Mouse (Mus musculus) kidney, embryonic 14.5 days (tissue): Measurements from ENCODE around the gene Gm49510. TPM values are rescaled to one million over a fixed set of nuclear protein-coding genes. Genes with fewer than 3 reads are reported as not detected.

Experiments used
- ATAC-seq: fragments of 200-750 bp; cut with Nextera tagmentation; 2 replicates; pipeline ENCODE4 v1.8.0; 2017; ENCODE audit warnings: moderate number of reproducible peaks, mild to moderate bottlenecking, moderate TSS enrichment, moderate library complexity; ENCODE audit not compliant: low FRiP score, low TSS enrichment
- H3K27ac ChIP-seq: fragments of 300-500 bp; sonication (generic); 2 replicates; pipeline ENCODE4 v1.5.1; 2014; ENCODE audit warnings: low read depth, mild to moderate bottlenecking, low read length, moderate library complexity, mixed read lengths
- H3K27me3 ChIP-seq: fragments of 300-500 bp; sonication (generic); 2 replicates; pipeline ENCODE4 v1.6.1; 2014; ENCODE audit warnings: mild to moderate bottlenecking, low read length; ENCODE audit not compliant: control insufficient read depth, insufficient read depth
- H3K36me3 ChIP-seq: fragments of 300-500 bp; sonication (generic); 2 replicates; pipeline ENCODE4 v1.6.1; 2014; ENCODE audit warnings: low read length, mixed read lengths; ENCODE audit not compliant: control insufficient read depth, insufficient read depth
- H3K4me1 ChIP-seq: fragments of 300-500 bp; sonication (generic); 2 replicates; pipeline ENCODE4 v1.6.1; 2014; ENCODE audit warnings: low read length, mixed read lengths; ENCODE audit not compliant: control insufficient read depth, insufficient read depth
- H3K4me2 ChIP-seq: fragments of 300-500 bp; sonication (generic); replicated peaks from 2 replicates; pipeline ENCODE4 v1.6.1; 2014; ENCODE audit warnings: low read depth, mild to moderate bottlenecking, low read length
- H3K4me3 ChIP-seq: fragments of 300-500 bp; sonication (generic); 2 replicates; pipeline ENCODE4 v1.5.1; 2014; ENCODE audit warnings: mild to moderate bottlenecking, low read length
- H3K9ac ChIP-seq: fragments of 300-500 bp; sonication (generic); 2 replicates; pipeline ENCODE4 v1.6.1; 2014; ENCODE audit warnings: low read depth, mild to moderate bottlenecking, low read length, moderate library complexity
- H3K9me3 ChIP-seq: fragments of 300-500 bp; sonication (generic); 2 replicates; pipeline ENCODE4 v1.6.1; 2016; ENCODE audit warnings: low read length; ENCODE audit not compliant: control insufficient read depth
- WGBS: fragments of 180-500 bp; shearing (Covaris S2); extraction: QIAGEN DNeasy Blood & Tissue Kit; methylation state at CpG from one replicate; pipeline ENCODE4 v1.1.7; 2014; 5-methylcytosine and 5-hydroxymethylcytosine counted together
- polyA plus RNA-seq: library from polyadenylated mRNA; unstranded; fragments of >200 nt; fragmentation: Nextera tagmentation; extraction: Ambion mirVana; gene quantifications from 2 replicates; pipeline ENCODE4 v1.2.1, GENCODE M21; 2014

The Gm49510 gene
- 0.19 and 0.59 TPM in 2 replicates for polyA plus RNA-seq

DNA sequence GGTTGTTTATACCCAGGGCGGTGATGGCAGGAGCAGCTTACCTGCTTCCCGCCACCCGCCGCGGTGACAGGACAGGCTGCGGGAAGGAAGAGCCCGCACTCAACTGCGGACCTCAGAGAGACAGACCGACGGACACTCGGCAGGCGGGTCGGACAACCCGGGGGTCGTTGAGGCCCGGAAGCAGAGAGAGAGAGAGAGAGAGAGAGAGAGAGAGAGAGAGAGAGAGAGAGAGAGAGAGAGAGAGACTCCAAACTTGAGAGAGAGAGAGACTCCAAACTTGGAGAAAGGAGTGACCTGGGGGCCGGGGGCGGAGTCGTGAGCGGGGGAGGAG is at the start of gene Gm49510:
Gm49510 (plus strand) TSS at position 259 of the 331 bp plus-strand sequence.
- Histone ChIP-seq H3K36me3 (peaks cover 17% of the 10 kb centered on the region), H3K27me3 (no peaks in the 10 kb centered on the region), H3K4me2 (peak within 1 kb of the TSS; percentile 92), H3K27ac (peak within 1 kb of the TSS; percentile 65), H3K9ac (peak within 1 kb of the TSS; percentile 74), H3K4me3 (peak within 1 kb of the TSS; percentile 75), H3K9me3 (no peaks in the 10 kb centered on the region), H3K4me1 (peaks cover 50% of the 10 kb centered on the region)
- no peak for ATAC-seq
- WGBS = under 1% methylated on average over 20 of the region's 20 CpGs

DNA sequence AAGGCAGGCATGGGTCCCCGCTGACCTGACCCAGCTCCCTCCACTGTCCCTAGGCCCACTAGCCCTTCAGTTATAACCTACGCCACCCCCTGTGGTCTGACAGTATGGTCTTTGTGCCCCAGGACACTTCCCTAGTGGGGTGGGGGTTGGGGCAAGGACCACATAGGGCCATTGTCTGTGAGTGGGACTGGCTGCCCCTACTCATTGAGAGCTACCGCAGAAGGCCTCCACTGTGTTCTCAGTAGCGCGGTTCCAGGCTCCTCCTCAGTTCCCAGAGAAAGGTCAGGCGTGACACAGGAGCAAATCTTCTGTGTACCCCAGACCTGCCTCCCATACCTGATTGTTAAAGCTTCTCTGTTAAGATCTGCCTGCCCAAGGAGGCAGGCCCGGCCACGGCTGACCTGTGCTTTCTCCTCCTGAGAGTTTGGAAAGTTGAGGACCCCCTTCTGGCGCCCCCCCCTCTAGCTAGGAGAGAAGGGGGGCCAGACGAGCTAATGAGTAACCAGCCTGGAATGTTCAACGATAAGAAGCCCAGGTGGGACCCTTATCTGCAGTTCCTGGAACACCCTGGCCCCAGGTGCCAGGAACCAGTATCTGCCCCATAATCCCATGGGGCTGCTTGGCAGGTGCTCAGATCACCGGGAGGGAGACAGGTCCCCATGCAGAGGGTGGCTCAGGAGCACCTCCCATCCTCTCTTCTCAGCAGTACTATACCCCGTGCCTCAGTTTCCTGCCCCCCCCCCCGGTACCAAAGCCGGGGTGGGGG is 49.2 kb upstream of the Gm49510 start:
- Histone ChIP-seq H3K4me2 (no peak overlapping the region), H3K36me3 (peaks cover 18% of the 10 kb centered on the region; the same call in 1 of the 2 replicates), H3K27ac (peak overlapping the region; percentile 52; the same call in 1 of the 2 replicates), H3K4me3 (no peak overlapping the region), H3K27me3 (no peaks in the 10 kb centered on the region), H3K9ac (no peak overlapping the region), H3K4me1 (peaks cover 22% of the 10 kb centered on the region), H3K9me3 (no peaks in the 10 kb centered on the region)
- WGBS = 68% methylated on average over 15 of the region's 15 CpGs
- ATAC-seq = no peak; the same call in 1 of the 2 replicates

DNA sequence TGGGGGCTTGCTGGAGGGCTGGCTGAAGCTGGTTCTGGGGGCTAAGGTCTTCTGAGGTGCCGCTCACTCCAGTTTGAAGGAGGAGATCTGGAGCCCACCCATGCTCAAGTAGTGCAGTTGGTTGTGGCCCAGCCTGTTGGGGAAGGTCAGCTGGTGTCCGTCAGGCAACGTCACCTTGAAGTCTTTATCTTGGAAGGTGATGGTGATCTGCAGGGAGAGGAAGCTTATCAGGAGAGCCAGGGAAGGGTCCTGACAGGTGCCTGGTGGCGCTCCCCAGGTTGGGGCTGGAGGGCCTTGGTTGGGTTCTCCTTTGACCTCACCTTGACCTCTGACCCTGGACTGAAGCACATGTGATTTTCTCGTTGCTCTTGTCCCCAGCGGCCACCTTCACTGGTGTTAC is 48.5 kb upstream of the Gm49510 start:
- Histone ChIP-seq H3K27ac (peak overlapping the region; percentile 52; the same call in 1 of the 2 replicates), H3K36me3 (peaks cover 18% of the 10 kb centered on the region; the same call in 1 of the 2 replicates), H3K9me3 (no peaks in the 10 kb centered on the region), H3K27me3 (no peaks in the 10 kb centered on the region), H3K9ac (no peak overlapping the region), H3K4me1 (peaks cover 16% of the 10 kb centered on the region; the same call in 1 of the 2 replicates), H3K4me3 (no peak overlapping the region), H3K4me2 (no peak overlapping the region)
- 69% methylated on average over 6 of the region's 6 CpGs for WGBS
- no peak for ATAC-seq

DNA sequence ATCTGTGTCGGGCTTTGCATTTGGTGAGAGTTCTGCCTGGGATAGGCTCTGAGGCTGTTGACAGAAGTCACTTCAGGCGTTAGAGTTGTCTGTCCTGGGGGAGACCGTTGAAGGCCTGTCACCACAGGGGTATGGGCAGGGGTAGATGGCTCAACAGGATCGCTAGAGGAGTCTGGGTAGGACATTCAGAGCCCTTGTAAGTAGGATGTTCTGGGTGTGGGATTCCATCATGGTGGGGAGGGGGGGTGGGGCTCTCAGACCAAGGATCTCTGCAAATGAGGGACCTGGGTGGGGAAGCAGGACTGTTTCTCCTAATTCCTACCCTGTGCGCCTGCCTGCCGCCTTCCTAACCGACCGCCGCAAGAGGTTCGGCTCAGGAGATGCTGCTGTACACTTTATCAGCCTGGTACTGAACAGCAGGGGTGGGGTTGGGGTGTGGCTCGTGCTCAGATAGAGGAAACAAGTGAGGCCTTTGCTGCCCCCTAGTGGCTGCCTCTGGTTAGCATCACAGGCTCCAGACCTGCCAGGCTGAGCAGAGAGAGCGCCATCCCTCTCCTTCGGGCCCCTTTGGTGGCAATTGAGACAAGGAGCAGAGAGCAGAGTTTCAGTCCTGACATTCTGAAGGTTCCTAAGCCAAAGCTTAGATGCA is 47.8 kb upstream of the Gm49510 start:
- 16% methylated on average over 13 of the region's 13 CpGs for WGBS
- Histone ChIP-seq H3K27ac (no peak overlapping the region), H3K4me2 (0 out of 2 replicates have a peak overlapping the region, but pooled peaks have one; percentile 12), H3K4me3 (no peak overlapping the region), H3K36me3 (peaks cover 18% of the 10 kb centered on the region; the same call in 1 of the 2 replicates), H3K4me1 (peaks cover 12% of the 10 kb centered on the region; the same call in 1 of the 2 replicates), H3K9me3 (no peaks in the 10 kb centered on the region), H3K27me3 (no peaks in the 10 kb centered on the region), H3K9ac (no peak overlapping the region)
- ATAC-seq = peak; percentile 80

DNA sequence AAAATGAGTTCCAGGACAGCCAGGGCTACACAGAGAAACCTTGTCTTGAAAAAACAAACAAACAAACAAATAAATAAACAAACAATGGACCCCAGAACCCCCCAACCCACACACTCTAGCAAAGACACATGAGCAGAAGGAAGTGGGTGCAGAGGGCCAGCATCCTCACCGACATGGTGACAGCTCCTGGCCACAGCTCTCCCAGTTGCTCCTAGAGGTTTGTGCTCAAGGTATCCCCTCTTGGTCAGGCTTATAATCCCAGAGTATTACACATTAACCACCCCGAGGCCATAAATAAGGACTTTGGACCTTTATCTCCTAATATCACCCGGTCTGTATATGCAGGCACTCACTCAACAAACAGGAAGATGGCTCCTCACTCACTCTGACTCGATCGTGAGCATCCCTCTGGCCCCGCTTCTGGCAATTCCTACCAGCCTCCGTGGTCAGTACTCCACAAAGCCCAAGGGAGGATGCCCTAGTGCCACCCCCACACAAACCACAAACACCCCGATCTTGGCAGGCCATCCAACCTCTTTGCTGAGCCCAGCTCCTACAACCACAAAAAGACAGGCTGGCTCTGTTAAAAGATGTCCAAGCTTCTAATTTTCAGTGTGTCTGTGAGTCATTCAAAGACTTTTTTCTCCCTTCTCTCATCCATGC is 44.0 kb upstream of the Gm49510 start, which contains the start of gene Lgals2:
Lgals2 (minus strand) TSS at position 227 of the 663 bp plus-strand sequence.
- Histone ChIP-seq H3K27ac (no peak within 1 kb of the TSS), H3K4me3 (no peak within 1 kb of the TSS), H3K9me3 (no peaks in the 10 kb centered on the region), H3K9ac (no peak within 1 kb of the TSS), H3K4me2 (no peak within 1 kb of the TSS), H3K27me3 (no peaks in the 10 kb centered on the region), H3K4me1 (peaks cover 13% of the 10 kb centered on the region), H3K36me3 (no peaks in the 10 kb centered on the region)
- WGBS = 70% methylated on average over 8 of the region's 8 CpGs
- ATAC-seq = no peak

DNA sequence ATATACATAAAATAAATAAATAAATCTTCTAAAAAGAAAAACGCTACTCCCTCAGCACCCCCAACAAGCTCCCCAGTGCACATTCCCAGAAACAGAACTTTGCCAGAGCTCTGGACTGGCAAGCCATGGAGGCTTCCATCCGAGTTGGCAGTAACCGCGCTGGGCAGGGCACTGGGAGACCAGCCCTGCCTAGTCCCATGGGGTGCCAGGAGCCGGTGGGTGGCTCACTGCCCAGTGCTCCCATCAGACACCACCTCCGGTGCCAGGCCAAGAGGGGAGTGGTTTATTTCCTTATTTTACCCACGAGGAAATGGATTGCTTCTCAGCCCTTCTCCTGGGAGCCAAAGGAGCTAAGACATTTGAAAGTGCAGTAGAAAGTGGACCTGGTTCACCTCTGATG is 42.5 kb upstream of the Gm49510 start:
- H3K9me3 ChIP-seq = no peaks in the 10 kb centered on the region
- H3K36me3 ChIP-seq = no peaks in the 10 kb centered on the region
- H3K27me3 ChIP-seq = no peaks in the 10 kb centered on the region
- WGBS = 84% methylated on average over 7 of the region's 7 CpGs
- H3K4me2 ChIP-seq = no peak overlapping the region
- H3K4me3 ChIP-seq = no peak overlapping the region
- peaks cover 3% of the 10 kb centered on the region; the same call in 1 of the 2 replicates for H3K4me1 ChIP-seq
- no peak overlapping the region for H3K27ac ChIP-seq
- ATAC-seq = no peak
- no peak overlapping the region for H3K9ac ChIP-seq

DNA sequence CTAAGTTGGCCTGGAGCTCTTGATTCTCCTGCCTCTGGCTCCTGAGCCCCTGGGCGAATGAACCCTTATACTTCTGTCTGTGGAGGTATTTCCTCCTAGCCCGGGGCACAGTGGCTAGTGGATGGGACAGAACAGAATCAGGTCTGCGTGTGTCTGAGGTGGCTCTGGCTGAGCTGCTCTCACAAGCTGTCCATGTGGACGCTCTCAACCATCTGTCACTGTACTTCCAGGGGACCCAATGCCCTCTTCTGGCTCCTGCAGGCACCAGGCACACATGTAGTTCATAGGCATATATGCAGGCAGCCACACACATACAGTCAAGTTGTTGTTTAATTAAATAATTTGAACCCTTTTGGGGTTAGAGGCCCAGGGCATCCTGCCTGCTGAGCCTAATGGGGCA is 40.2 kb upstream of the Gm49510 start:
- H3K36me3 ChIP-seq = no peaks in the 10 kb centered on the region
- H3K9ac ChIP-seq = no peak overlapping the region
- no peaks in the 10 kb centered on the region for H3K9me3 ChIP-seq
- H3K27me3 ChIP-seq = no peaks in the 10 kb centered on the region
- WGBS = 70% methylated on average over 4 of the region's 4 CpGs
- no peak overlapping the region for H3K4me2 ChIP-seq
- H3K27ac ChIP-seq = peak overlapping the region; percentile 12; the same call in 1 of the 2 replicates
- no peak overlapping the region for H3K4me3 ChIP-seq
- ATAC-seq = no peak
- peaks cover 5% of the 10 kb centered on the region; the same call in 1 of the 2 replicates for H3K4me1 ChIP-seq

DNA sequence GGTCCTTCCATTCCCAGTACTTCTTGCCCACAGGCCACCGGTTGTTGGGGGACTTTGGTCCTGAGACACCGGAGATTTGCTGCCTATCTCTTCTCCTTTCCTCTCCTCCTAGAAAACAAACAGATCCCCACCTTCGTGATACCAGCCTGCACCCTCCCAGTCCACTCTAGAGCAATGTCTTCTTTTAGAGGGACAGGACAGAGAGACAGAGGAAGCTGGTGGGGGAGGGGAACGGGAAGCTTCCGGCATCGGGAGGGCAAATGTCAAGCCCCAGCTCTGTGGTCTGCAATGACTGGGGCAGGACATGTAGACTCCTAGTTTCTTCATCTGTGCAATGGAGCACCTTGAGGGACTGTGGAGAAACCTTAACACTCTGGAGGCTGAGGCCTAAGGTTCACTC is 39.8 kb upstream of the Gm49510 start:
- no peaks in the 10 kb centered on the region for H3K9me3 ChIP-seq
- H3K9ac ChIP-seq = no peak overlapping the region
- H3K4me1 ChIP-seq = peaks cover 5% of the 10 kb centered on the region; the same call in 1 of the 2 replicates
- 68% methylated on average over 6 of the region's 6 CpGs for WGBS
- no peak overlapping the region for H3K4me2 ChIP-seq
- no peak overlapping the region for H3K4me3 ChIP-seq
- no peaks in the 10 kb centered on the region for H3K27me3 ChIP-seq
- no peak for ATAC-seq
- H3K36me3 ChIP-seq = no peaks in the 10 kb centered on the region
- no peak overlapping the region for H3K27ac ChIP-seq
